Mouse (Mus musculus) neural tube, embryonic 15.5 days (tissue): Measurements from ENCODE around the gene Apbb1ip. TPM values are rescaled to one million over a fixed set of nuclear protein-coding genes. Genes with fewer than 3 reads are reported as not detected.

Experiments
- ATAC-seq: fragments of 200-750 bp; cut with Nextera tagmentation; 2 replicates; pipeline ENCODE4 v1.8.0; 2017; ENCODE audit warnings: mild to moderate bottlenecking, moderate TSS enrichment, moderate library complexity; ENCODE audit not compliant: low FRiP score
- H3K27ac ChIP-seq: fragments of 300-500 bp; sonication (generic); replicated peaks from 2 replicates; pipeline ENCODE4 v1.5.1; 2015; ENCODE audit warnings: mild to moderate bottlenecking, inconsistent platforms
- H3K27me3 ChIP-seq: fragments of 300-500 bp; sonication (generic); replicated peaks from 2 replicates; pipeline ENCODE4 v1.6.1; 2015; ENCODE audit warnings: inconsistent platforms
- H3K36me3 ChIP-seq: fragments of 300-500 bp; sonication (generic); 2 replicates; pipeline ENCODE4 v1.6.1; 2015; ENCODE audit warnings: inconsistent platforms
- H3K4me1 ChIP-seq: fragments of 300-500 bp; sonication (generic); 2 replicates; pipeline ENCODE4 v1.6.1; 2015; ENCODE audit warnings: inconsistent platforms
- H3K4me2 ChIP-seq: fragments of 300-500 bp; sonication (generic); 2 replicates; pipeline ENCODE4 v1.6.1; 2015; ENCODE audit warnings: inconsistent platforms, mild to moderate bottlenecking, moderate library complexity
- H3K4me3 ChIP-seq: fragments of 300-500 bp; sonication (generic); replicated peaks from 2 replicates; pipeline ENCODE4 v1.5.1; 2015; ENCODE audit warnings: mild to moderate bottlenecking, inconsistent platforms
- H3K9ac ChIP-seq: fragments of 300-500 bp; sonication (generic); replicated peaks from 2 replicates; pipeline ENCODE4 v1.6.1; 2015; ENCODE audit warnings: mild to moderate bottlenecking, inconsistent platforms
- H3K9me3 ChIP-seq: fragments of 300-500 bp; sonication (generic); replicated peaks from 2 replicates; pipeline ENCODE4 v1.6.1; 2016; ENCODE audit warnings: inconsistent platforms
- WGBS: fragments of 180-500 bp; shearing (Covaris S2); methylation state at CpG from one replicate; pipeline ENCODE4 v1.1.7; 2015; ENCODE audit warnings: mixed read lengths; 5-methylcytosine and 5-hydroxymethylcytosine counted together
- polyA plus RNA-seq: library from polyadenylated mRNA; unstranded; fragments of >200 nt; fragmentation: Nextera tagmentation; extraction: Ambion mirVana; gene quantifications from 2 replicates; pipeline ENCODE4 v1.2.1, GENCODE M21; 2015

Gene Apbb1ip
- polyA plus RNA-seq, 1 experiment from 2014 or later, result 1.2 TPM

GRCm38 (mm10) chr2:22776568-22777230 lies 2.8 kb downstream of the Apbb1ip start:
- peaks cover 9% of the 10 kb centered on the region for H3K4me1 ChIP-seq
- 68% methylated on average over 2 of the region's 2 CpGs for WGBS
- ATAC-seq, result no peak
- no peak overlapping the region for H3K9ac ChIP-seq
- H3K27me3 ChIP-seq, result peaks cover 11% of the 10 kb centered on the region; the same call in 1 of the 2 replicates
- no peaks in the 10 kb centered on the region for H3K9me3 ChIP-seq
- H3K4me3 ChIP-seq, result no peak overlapping the region
- no peaks in the 10 kb centered on the region for H3K36me3 ChIP-seq
- H3K27ac ChIP-seq, result no peak overlapping the region
- no peak overlapping the region for H3K4me2 ChIP-seq

- 95% methylated on average over 3 of the region's 3 CpGs for WGBS
- no peak overlapping the region for H3K4me3 ChIP-seq
- no peaks in the 10 kb centered on the region for H3K36me3 ChIP-seq
- ATAC-seq, result no peak
- no peaks in the 10 kb centered on the region for H3K9me3 ChIP-seq
- H3K4me1 ChIP-seq, result peaks cover 9% of the 10 kb centered on the region
- H3K27me3 ChIP-seq, result peaks cover 5% of the 10 kb centered on the region; the same call in 1 of the 2 replicates
- H3K27ac ChIP-seq, result no peak overlapping the region
- no peak overlapping the region for H3K9ac ChIP-seq
- no peak overlapping the region for H3K4me2 ChIP-seq
Measured at GRCm38 (mm10) chr2:22777757-22778156, 3.9 kb downstream of the Apbb1ip start.

- Histone ChIP-seq H3K27ac (no peak overlapping the region), H3K4me3 (no peak overlapping the region), H3K4me2 (no peak overlapping the region), H3K9ac (no peak overlapping the region), H3K36me3 (no peaks in the 10 kb centered on the region), H3K4me1 (no peaks in the 10 kb centered on the region), H3K9me3 (no peaks in the 10 kb centered on the region), H3K27me3 (no peaks in the 10 kb centered on the region)
- ATAC-seq, result no peak
- 71% methylated on average over 1 of the region's 1 CpGs for WGBS
Measured at GRCm38 (mm10) chr2:22780884-22781283, 7.0 kb downstream of the Apbb1ip start.

- H3K4me1 ChIP-seq, result no peaks in the 10 kb centered on the region
- no peak overlapping the region for H3K9ac ChIP-seq
- H3K27ac ChIP-seq, result no peak overlapping the region
- no peak overlapping the region for H3K4me3 ChIP-seq
- H3K4me2 ChIP-seq, result no peak overlapping the region
- no peaks in the 10 kb centered on the region for H3K9me3 ChIP-seq
- 70% methylated on average over 4 of the region's 4 CpGs for WGBS
- H3K27me3 ChIP-seq, result no peaks in the 10 kb centered on the region
- no peak for ATAC-seq
- no peaks in the 10 kb centered on the region for H3K36me3 ChIP-seq
Measured at GRCm38 (mm10) chr2:22781387-22782009, 7.6 kb downstream of the Apbb1ip start.

DNA sequence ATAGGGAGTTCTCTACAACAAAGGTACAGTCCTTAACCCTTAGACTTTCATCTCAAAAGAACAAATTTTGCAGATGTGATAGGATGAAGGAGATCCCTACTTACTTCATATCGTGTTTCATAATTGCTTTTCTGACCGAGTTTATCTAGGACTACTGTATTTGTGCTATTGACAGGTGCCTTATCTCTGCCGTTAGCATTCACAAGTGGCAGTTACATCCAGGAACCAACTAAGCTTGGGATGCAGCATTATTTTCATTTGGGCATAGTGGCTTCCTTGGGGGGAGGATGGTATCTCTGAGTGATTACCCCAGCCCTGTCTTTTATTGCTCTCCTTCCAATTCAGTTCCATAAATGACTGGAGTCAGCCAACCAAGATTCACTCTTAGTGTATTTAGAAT lies 8.2 kb downstream of the Apbb1ip start:
- no peak for ATAC-seq
- 92% methylated on average over 3 of the region's 3 CpGs for whole genome bisulfite sequencing
- Histone ChIP-seq H3K9ac (no peak overlapping the region), H3K4me1 (no peaks in the 10 kb centered on the region), H3K9me3 (no peaks in the 10 kb centered on the region), H3K4me3 (no peak overlapping the region), H3K27me3 (no peaks in the 10 kb centered on the region), H3K4me2 (no peak overlapping the region), H3K27ac (no peak overlapping the region), H3K36me3 (no peaks in the 10 kb centered on the region)

GRCm38 (mm10) chr2:22783137-22783638 lies 9.3 kb downstream of the Apbb1ip start:
- no peaks in the 10 kb centered on the region for H3K9me3 ChIP-seq
- H3K27me3 ChIP-seq, result no peaks in the 10 kb centered on the region
- no peak overlapping the region for H3K4me3 ChIP-seq
- WGBS, result 94% methylated on average over 2 of the region's 2 CpGs
- no peak overlapping the region for H3K27ac ChIP-seq
- no peaks in the 10 kb centered on the region for H3K36me3 ChIP-seq
- ATAC-seq, result no peak
- no peak overlapping the region for H3K4me2 ChIP-seq
- H3K4me1 ChIP-seq, result no peaks in the 10 kb centered on the region
- H3K9ac ChIP-seq, result no peak overlapping the region

GRCm38 (mm10) chr2:22784186-22784585 lies 10.3 kb downstream of the Apbb1ip start:
- no peak for ATAC-seq
- Histone ChIP-seq H3K36me3 (no peaks in the 10 kb centered on the region), H3K27ac (no peak overlapping the region), H3K4me3 (no peak overlapping the region), H3K9me3 (no peaks in the 10 kb centered on the region), H3K27me3 (no peaks in the 10 kb centered on the region), H3K4me1 (no peaks in the 10 kb centered on the region), H3K9ac (no peak overlapping the region), H3K4me2 (no peak overlapping the region)
- 83% methylated on average over 3 of the region's 3 CpGs for WGBS

DNA sequence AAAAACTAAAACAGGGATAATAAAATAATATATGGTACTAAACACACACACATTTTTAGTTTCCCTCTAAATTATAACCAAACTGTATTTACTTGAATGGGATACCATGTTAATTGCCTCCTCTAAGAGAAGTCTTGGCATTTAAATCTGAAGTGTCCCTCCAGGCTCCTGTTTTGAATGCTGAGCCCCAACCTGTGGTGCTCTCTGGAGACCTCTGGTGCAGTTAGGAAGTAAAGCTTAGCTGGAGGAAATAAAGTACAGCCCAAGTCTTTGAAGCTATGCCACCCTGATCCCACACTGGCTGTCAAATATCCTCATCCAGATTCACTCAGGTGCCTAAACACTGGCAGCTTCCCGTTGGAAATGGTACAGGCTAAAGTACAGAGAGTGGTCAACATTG lies 10.9 kb downstream of the Apbb1ip start:
- Histone ChIP-seq H3K9ac (no peak overlapping the region), H3K27me3 (no peaks in the 10 kb centered on the region), H3K4me3 (no peak overlapping the region), H3K9me3 (no peaks in the 10 kb centered on the region), H3K27ac (no peak overlapping the region), H3K4me1 (no peaks in the 10 kb centered on the region), H3K36me3 (no peaks in the 10 kb centered on the region), H3K4me2 (no peak overlapping the region)
- 47% methylated on average over 1 of the region's 1 CpGs for WGBS
- ATAC-seq, result no peak

- no peaks in the 10 kb centered on the region for H3K27me3 ChIP-seq
- H3K4me3 ChIP-seq, result no peak overlapping the region
- no peaks in the 10 kb centered on the region for H3K4me1 ChIP-seq
- 94% methylated on average over 2 of the region's 2 CpGs for WGBS
- H3K27ac ChIP-seq, result no peak overlapping the region
- no peaks in the 10 kb centered on the region for H3K36me3 ChIP-seq
- no peak overlapping the region for H3K9ac ChIP-seq
- no peaks in the 10 kb centered on the region for H3K9me3 ChIP-seq
- H3K4me2 ChIP-seq, result no peak overlapping the region
- ATAC-seq, result no peak
Measured at GRCm38 (mm10) chr2:22788658-22789057, 14.8 kb downstream of the Apbb1ip start.

- 55% methylated on average over 1 of the region's 1 CpGs for WGBS
- Histone ChIP-seq H3K9ac (no peak overlapping the region), H3K4me1 (no peaks in the 10 kb centered on the region), H3K36me3 (no peaks in the 10 kb centered on the region), H3K9me3 (no peaks in the 10 kb centered on the region), H3K27me3 (no peaks in the 10 kb centered on the region), H3K27ac (no peak overlapping the region), H3K4me2 (no peak overlapping the region), H3K4me3 (no peak overlapping the region)
- no peak for ATAC-seq
Measured at GRCm38 (mm10) chr2:22789576-22789975, 15.7 kb downstream of the Apbb1ip start.

GRCm38 (mm10) chr2:22790435-22790834 lies 16.5 kb downstream of the Apbb1ip start:
- Histone ChIP-seq H3K27ac (no peak overlapping the region), H3K4me1 (no peaks in the 10 kb centered on the region), H3K27me3 (no peaks in the 10 kb centered on the region), H3K4me2 (no peak overlapping the region), H3K9ac (no peak overlapping the region), H3K4me3 (no peak overlapping the region), H3K9me3 (peaks cover 4% of the 10 kb centered on the region; the same call in 1 of the 2 replicates), H3K36me3 (no peaks in the 10 kb centered on the region)
- WGBS, result 73% methylated on average over 1 of the region's 1 CpGs
- no peak for ATAC-seq

DNA sequence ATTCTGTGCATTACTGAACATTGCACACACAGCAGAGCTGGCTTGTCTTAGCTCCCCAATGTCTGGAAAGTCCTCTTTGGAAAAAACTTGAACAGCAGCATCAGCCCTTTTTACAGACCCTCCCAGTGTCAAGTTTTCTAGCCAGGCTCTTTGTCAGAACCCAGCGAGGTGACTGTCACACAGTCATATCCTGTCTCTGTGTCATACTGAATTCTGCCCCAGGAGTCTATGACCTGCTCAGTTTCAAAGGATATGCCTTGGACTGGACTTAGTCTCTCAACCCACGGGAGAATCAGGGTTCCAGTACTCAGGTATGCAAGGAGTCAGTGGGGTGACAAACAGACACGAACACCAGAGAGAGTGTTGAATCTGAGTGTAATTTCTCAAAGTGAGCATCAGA lies 21.2 kb downstream of the Apbb1ip start:
- Histone ChIP-seq H3K9me3 (peaks cover 11% of the 10 kb centered on the region), H3K9ac (no peak overlapping the region), H3K27ac (no peak overlapping the region), H3K4me1 (no peaks in the 10 kb centered on the region), H3K27me3 (no peaks in the 10 kb centered on the region), H3K4me3 (no peak overlapping the region), H3K36me3 (no peaks in the 10 kb centered on the region), H3K4me2 (no peak overlapping the region)
- WGBS, result 82% methylated on average over 3 of the region's 3 CpGs
- ATAC-seq, result no peak
